Mouse (Mus musculus): ENCODE data around the gene Pde6d.

DNA sequence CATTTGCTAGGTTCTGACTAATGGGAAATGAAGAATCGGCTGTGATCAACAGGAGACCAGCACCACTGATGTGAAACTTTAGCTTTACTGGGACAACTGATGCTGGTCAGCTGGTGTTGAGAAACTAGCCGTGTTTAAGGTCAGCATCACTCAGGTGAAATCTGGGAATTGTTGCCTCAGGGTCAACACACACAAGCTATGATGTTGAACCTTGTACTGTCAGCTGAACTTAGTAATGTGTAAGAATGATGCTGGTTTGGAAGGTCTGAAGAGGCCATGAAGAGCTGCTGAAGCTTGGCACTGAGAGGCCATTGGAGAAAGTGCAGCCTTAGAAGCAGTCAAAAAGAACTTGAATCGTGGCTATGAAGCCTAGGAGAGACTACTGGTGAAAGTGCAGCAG lies 26.8 kb downstream of the Pde6d start:
- TF ChIP-seq POLR2A (IDR thresholded peaks at IDR 0.05; ENCODE audit: borderline replicate concordance, low read depth, low read length): no peak
- no peak for TF ChIP-seq CTCF (IDR thresholded peaks at IDR 0.05; ENCODE audit: low read depth, low read length)
